Mouse (Mus musculus) left cerebral cortex, postnatal 4 days (tissue): Measurements from ENCODE around the gene Hes7. TPM values are rescaled to one million over a fixed set of nuclear protein-coding genes. Genes with fewer than 3 reads are reported as not detected.
A peak's percentile ranks its signal among the peaks of the same experiment; 100 is the strongest.

Experiments
- DNase-seq: peaks from one replicate; pipeline ENCODE4 v3.0.0-alpha.2; 2022
- intact Hi-C: fragments of 180-260 bp; cut with DNase I; formaldehyde crosslinking; loops from one replicate; pipeline ENCODE4 v1.15.1; 2025
- total RNA-seq, 2 experiments: library from RNA; stranded (reverse); gene quantifications; 2 replicates each; pipeline ENCODE4 v1.2.3; 2021

Gene Hes7
- total RNA-seq, 2 experiments from 2014 or later: 2.3 to 2.6 TPM

GRCm38 (mm10) chr11:69099915-69100345 lies 20.3 kb upstream of the Hes7 start:
- intact Hi-C loops: no loop called here
- peak; percentile 81 for DNase-seq

- intact Hi-C loops: no loop called here
- no peak for DNase-seq
Observed at GRCm38 (mm10) chr11:69100639-69101360, 19.4 kb upstream of the Hes7 start.

- intact Hi-C loops: no loop called here
- no peak for DNase-seq
Observed at GRCm38 (mm10) chr11:69101604-69102402, 18.4 kb upstream of the Hes7 start.

GRCm38 (mm10) chr11:69102403-69102725 lies 17.8 kb upstream of the Hes7 start:
- intact Hi-C loops: no loop called here
- no peak for DNase-seq

GRCm38 (mm10) chr11:69103121-69103520 lies 17.1 kb upstream of the Hes7 start:
- intact Hi-C loops: no loop called here
- peak; percentile 1 for DNase-seq

- no peak for DNase-seq
- intact Hi-C loops: no loop called here
Observed at GRCm38 (mm10) chr11:69103531-69104435, 16.4 kb upstream of the Hes7 start.

GRCm38 (mm10) chr11:69104487-69104886 lies 15.7 kb upstream of the Hes7 start:
- no peak for DNase-seq
- intact Hi-C loops: no loop called here

- DNase-seq: no peak
- intact Hi-C loops: no loop called here
Observed at GRCm38 (mm10) chr11:69105227-69105626, 15.0 kb upstream of the Hes7 start.

- DNase-seq: no peak
- intact Hi-C loops: no loop called here
Observed at GRCm38 (mm10) chr11:69105796-69106195, 14.4 kb upstream of the Hes7 start.

GRCm38 (mm10) chr11:69106299-69106698 lies 13.9 kb upstream of the Hes7 start:
- DNase-seq: no peak
- intact Hi-C loops: no loop called here

GRCm38 (mm10) chr11:69106842-69107241 lies 13.4 kb upstream of the Hes7 start:
- no peak for DNase-seq
- intact Hi-C loops: no loop called here

GRCm38 (mm10) chr11:69107676-69108075 lies 12.5 kb upstream of the Hes7 start:
- no peak for DNase-seq
- intact Hi-C loops: no loop called here

- intact Hi-C loops: no loop called here
- no peak for DNase-seq
Observed at GRCm38 (mm10) chr11:69108223-69108622, 12.0 kb upstream of the Hes7 start.

- DNase-seq: no peak
- intact Hi-C loops: no loop called here
Observed at GRCm38 (mm10) chr11:69109032-69109900, 10.9 kb upstream of the Hes7 start.

- intact Hi-C loops: no loop called here
- DNase-seq: peak; percentile 95
Observed at GRCm38 (mm10) chr11:69110319-69111046, 9.7 kb upstream of the Hes7 start.

- DNase-seq: no peak
Observed at GRCm38 (mm10) chr11:69111051-69111810, 9.0 kb upstream of the Hes7 start.

GRCm38 (mm10) chr11:69111865-69112264 lies 8.3 kb upstream of the Hes7 start:
- intact Hi-C loops: no loop called here
- no peak for DNase-seq

More at GRCm38 (mm10) chr11:69111051-69111810, 9.0 kb upstream of the Hes7 start:
- intact Hi-C loops: no loop called here

GRCm38 (mm10) chr11:69114018-69114417 lies 6.2 kb upstream of the Hes7 start:
- intact Hi-C loops: no loop called here
- DNase-seq: no peak

GRCm38 (mm10) chr11:69114621-69115020 lies 5.6 kb upstream of the Hes7 start:
- no peak for DNase-seq
- intact Hi-C loops: no loop called here
